Mouse (Mus musculus): ENCODE measurements at regions not wholly inside any gene's neighbourhood (a gene's known extent, or its start where the extent isn't known, plus 50 kb on each side); places are given as distances from the start of the nearest gene placed in this dataset.
"Not testable (repeated sequence)": the region's sequence is repeated elsewhere in the genome, so short reads cannot be mapped to it uniquely, and the experiment has no call there.

DNA sequence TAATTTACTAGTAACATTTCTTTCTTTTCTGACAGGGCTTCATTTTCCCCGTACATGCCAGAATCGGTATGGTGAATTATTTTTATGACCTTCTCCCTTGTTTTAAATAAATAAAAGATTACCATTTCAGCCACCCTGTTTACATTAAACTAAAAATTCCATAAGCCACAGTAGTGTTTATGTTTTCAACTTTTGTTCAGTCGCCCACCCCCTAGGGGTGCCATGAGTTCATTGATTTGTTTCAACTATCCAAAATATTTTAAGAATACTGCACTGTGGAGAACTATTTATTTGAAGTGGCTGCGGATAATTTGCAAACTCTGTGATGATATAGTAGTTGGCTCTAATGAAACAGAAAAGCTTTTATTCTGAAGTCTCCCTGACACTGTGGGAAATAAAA lies 132.9 kb downstream of the Tfec start:
- WGBS = 44% methylated on average over 4 of the region's 4 CpGs
- no peak overlapping the region for H3K4me2 ChIP-seq (ENCODE audit: low read depth, low read length)
- DNase-seq (ENCODE audit: low spot score) (peak; percentile 47), ATAC-seq (replicated peaks; ENCODE audit: insufficient number of reproducible peaks, low FRiP score, low TSS enrichment, low read depth) (no peak)
- H3K4me1 ChIP-seq (ENCODE audit: control insufficient read depth, insufficient read depth, low read length) = no peaks in the 10 kb centered on the region
- H3K27me3 ChIP-seq (ENCODE audit: control insufficient read depth, insufficient read depth, low read length) = no peaks in the 10 kb centered on the region
- no peaks in the 10 kb centered on the region for H3K9me3 ChIP-seq (replicated peaks; ENCODE audit: control insufficient read depth, low read length)
- H3K9ac ChIP-seq (replicated peaks; ENCODE audit: low read length) = no peak overlapping the region
- H3K36me3 ChIP-seq (replicated peaks; ENCODE audit: control insufficient read depth, insufficient read depth, low read depth, low read length) = no peaks in the 10 kb centered on the region
- H3K4me3 ChIP-seq (ENCODE audit: low read depth, low read length) = no peak overlapping the region
- H3K27ac ChIP-seq (replicated peaks; ENCODE audit: low read depth, low read length) = no peak overlapping the region

DNA sequence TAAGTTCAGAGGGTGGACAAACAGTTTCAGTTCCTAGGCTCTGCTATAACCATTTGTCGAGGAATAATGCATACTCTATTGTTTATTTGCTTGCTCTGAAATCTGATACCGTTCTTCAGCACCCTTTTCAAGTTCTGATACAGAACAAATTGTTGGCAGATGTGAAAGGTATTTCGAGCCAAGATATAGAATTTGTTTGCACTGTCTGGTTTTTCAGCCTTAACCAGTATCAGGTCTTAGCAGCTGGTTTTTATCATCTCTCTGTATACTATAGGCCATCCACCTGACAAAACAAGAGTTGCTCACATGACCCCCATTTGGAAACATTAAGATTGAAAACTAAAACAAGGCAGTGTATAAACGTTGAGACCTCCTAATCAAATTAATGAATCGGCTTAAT lies 133.5 kb downstream of the Tfec start:
- no peaks in the 10 kb centered on the region for H3K4me1 ChIP-seq (ENCODE audit: control insufficient read depth, insufficient read depth, low read length)
- H3K36me3 ChIP-seq (replicated peaks; ENCODE audit: control insufficient read depth, insufficient read depth, low read depth, low read length) = no peaks in the 10 kb centered on the region
- H3K4me3 ChIP-seq (ENCODE audit: low read depth, low read length) = no peak overlapping the region
- no peaks in the 10 kb centered on the region for H3K27me3 ChIP-seq (ENCODE audit: control insufficient read depth, insufficient read depth, low read length)
- no peaks in the 10 kb centered on the region for H3K9me3 ChIP-seq (replicated peaks; ENCODE audit: control insufficient read depth, low read length)
- no peak overlapping the region for H3K4me2 ChIP-seq (ENCODE audit: low read depth, low read length)
- no peak overlapping the region for H3K9ac ChIP-seq (replicated peaks; ENCODE audit: low read length)
- ATAC-seq (replicated peaks; ENCODE audit: insufficient number of reproducible peaks, low FRiP score, low TSS enrichment, low read depth) (peak; percentile 93), DNase-seq (ENCODE audit: low spot score) (peak; percentile 88)
- H3K27ac ChIP-seq (replicated peaks; ENCODE audit: low read depth, low read length) = no peak overlapping the region
- 19% methylated on average over 5 of the region's 5 CpGs for WGBS

DNA sequence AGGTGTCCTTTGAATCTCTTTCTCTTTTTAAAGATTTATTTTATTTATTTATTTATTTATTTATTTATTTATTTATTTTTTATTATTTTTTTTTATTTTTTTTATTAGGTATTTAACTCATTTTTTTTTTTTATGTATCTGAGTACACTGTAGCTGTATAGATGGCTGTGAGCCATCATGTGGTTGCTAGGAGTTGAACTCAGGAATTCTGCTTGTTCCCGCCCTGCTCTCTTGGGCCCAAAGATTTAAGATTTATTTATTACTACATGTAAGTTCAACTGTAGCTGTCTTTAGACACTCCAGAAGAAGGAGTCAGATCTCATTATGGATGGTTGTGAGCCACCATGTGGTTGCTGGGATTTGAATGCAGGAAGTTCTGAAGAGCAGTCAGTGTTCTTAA lies 143.2 kb downstream of the Tfec start:
- H3K4me1 ChIP-seq (ENCODE audit: control insufficient read depth, insufficient read depth, low read length); H3K4me2 ChIP-seq (ENCODE audit: low read depth, low read length); H3K9ac ChIP-seq (replicated peaks; ENCODE audit: low read length); H3K9me3 ChIP-seq (replicated peaks; ENCODE audit: control insufficient read depth, low read length); H3K4me3 ChIP-seq (ENCODE audit: low read depth, low read length); ATAC-seq (replicated peaks; ENCODE audit: insufficient number of reproducible peaks, low FRiP score, low TSS enrichment, low read depth); DNase-seq (ENCODE audit: low spot score); H3K36me3 ChIP-seq (replicated peaks; ENCODE audit: control insufficient read depth, insufficient read depth, low read depth, low read length); H3K27ac ChIP-seq (replicated peaks; ENCODE audit: low read depth, low read length); H3K27me3 ChIP-seq (ENCODE audit: control insufficient read depth, insufficient read depth, low read length): not testable (repeated sequence)
- WGBS = 92% methylated on average over 1 of the region's 1 CpGs

DNA sequence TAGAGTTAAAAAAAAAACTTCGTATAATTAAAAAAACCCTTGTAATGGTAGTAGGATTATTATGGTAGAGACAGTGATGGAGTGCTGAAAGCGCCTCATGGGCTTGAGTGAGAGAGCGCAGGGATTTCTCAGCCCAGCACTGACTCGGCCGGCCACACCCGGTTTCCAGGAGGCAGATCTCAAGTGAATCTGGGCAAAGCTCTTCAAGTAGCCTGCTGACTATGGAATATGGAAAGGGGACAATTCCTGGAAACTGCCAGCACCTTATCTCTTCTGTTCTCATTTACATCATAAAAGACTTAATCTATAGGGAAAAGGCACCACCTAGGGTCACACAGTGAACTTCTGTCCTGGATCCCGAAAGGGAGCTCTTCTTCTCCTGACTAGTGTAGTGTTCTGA lies 165.1 kb downstream of the Tfec start:
- H3K9me3 ChIP-seq (replicated peaks; ENCODE audit: control insufficient read depth, low read length) = no peaks in the 10 kb centered on the region
- ATAC-seq (replicated peaks; ENCODE audit: insufficient number of reproducible peaks, low FRiP score, low TSS enrichment, low read depth) = no peak
- no peak overlapping the region for H3K4me3 ChIP-seq (ENCODE audit: low read depth, low read length)
- H3K36me3 ChIP-seq (replicated peaks; ENCODE audit: control insufficient read depth, insufficient read depth, low read depth, low read length) = no peaks in the 10 kb centered on the region
- no peak overlapping the region for H3K27ac ChIP-seq (replicated peaks; ENCODE audit: low read depth, low read length)
- no peak for DNase-seq (ENCODE audit: low spot score)
- H3K4me2 ChIP-seq (ENCODE audit: low read depth, low read length) = no peak overlapping the region
- H3K27me3 ChIP-seq (ENCODE audit: control insufficient read depth, insufficient read depth, low read length) = no peaks in the 10 kb centered on the region
- 80% methylated on average over 7 of the region's 7 CpGs for WGBS
- H3K4me1 ChIP-seq (ENCODE audit: control insufficient read depth, insufficient read depth, low read length) = no peaks in the 10 kb centered on the region
- no peak overlapping the region for H3K9ac ChIP-seq (replicated peaks; ENCODE audit: low read length)

DNA sequence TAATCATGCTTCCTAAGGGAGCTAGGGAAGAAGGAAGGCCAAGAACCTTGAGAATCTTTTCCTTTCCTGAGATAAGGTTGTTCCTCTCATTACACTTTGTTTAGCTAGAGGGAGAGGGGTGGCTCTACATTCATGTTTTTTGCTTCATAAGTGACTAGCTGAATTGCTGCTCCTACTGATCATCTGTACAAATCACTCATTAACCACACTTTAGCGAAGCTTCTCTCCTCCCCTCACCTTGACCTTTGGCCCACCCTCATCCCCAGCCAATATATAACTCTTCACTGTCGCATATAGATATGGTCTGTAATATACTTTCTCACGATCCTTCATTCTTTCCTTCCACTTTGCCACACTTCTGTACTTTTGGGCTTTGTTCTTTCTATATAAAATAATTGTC lies 166.1 kb downstream of the Tfec start:
- no peaks in the 10 kb centered on the region for H3K9me3 ChIP-seq (replicated peaks; ENCODE audit: control insufficient read depth, low read length)
- WGBS = 82% methylated on average over 3 of the region's 3 CpGs
- H3K36me3 ChIP-seq (replicated peaks; ENCODE audit: control insufficient read depth, insufficient read depth, low read depth, low read length) = no peaks in the 10 kb centered on the region
- H3K27ac ChIP-seq (replicated peaks; ENCODE audit: low read depth, low read length) = no peak overlapping the region
- no peaks in the 10 kb centered on the region for H3K27me3 ChIP-seq (ENCODE audit: control insufficient read depth, insufficient read depth, low read length)
- no peaks in the 10 kb centered on the region for H3K4me1 ChIP-seq (ENCODE audit: control insufficient read depth, insufficient read depth, low read length)
- H3K9ac ChIP-seq (replicated peaks; ENCODE audit: low read length) = no peak overlapping the region
- no peak overlapping the region for H3K4me3 ChIP-seq (ENCODE audit: low read depth, low read length)
- ATAC-seq (replicated peaks; ENCODE audit: insufficient number of reproducible peaks, low FRiP score, low TSS enrichment, low read depth) (no peak), DNase-seq (ENCODE audit: low spot score) (no peak)
- H3K4me2 ChIP-seq (ENCODE audit: low read depth, low read length) = no peak overlapping the region

DNA sequence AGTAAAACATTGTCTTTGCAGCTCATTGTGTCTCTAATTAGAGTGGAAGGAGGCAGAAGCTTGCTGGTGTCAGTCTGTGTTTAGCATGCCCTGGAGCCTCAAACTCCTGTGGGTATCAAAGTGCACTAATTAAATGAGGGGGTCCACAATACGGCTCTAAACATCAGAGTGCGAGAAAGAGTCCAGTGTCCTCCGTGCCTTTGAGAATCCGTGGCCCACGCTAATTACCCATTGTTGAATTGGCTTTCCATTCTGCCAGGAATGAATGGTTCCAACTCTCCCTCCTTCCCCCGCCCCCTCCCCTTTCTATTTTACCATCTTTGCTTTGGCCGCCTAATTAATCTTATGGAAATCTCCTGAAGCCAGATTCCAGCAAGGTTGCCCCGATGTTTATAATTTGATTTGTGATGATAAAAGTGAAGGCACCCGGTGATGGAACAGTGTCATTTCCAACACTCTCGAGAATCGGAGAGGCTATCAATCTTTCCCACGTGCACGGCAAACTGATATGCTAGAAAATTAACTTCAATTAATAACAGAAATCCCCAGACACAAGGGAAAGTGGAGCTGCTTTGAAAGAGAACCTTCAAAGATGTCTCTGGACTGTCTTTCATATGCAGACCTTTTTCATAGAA lies 170.9 kb downstream of the Tfec start:
- H3K9ac ChIP-seq (replicated peaks; ENCODE audit: low read length) = no peak overlapping the region
- no peak overlapping the region for H3K4me3 ChIP-seq (ENCODE audit: low read depth, low read length)
- WGBS = 15% methylated on average over 13 of the region's 13 CpGs
- ATAC-seq (replicated peaks; ENCODE audit: insufficient number of reproducible peaks, low FRiP score, low TSS enrichment, low read depth) (peak; percentile 72), DNase-seq (ENCODE audit: low spot score) (peak; percentile 31)
- H3K36me3 ChIP-seq (replicated peaks; ENCODE audit: control insufficient read depth, insufficient read depth, low read depth, low read length) = no peaks in the 10 kb centered on the region
- H3K9me3 ChIP-seq (replicated peaks; ENCODE audit: control insufficient read depth, low read length) = no peaks in the 10 kb centered on the region
- no peaks in the 10 kb centered on the region for H3K4me1 ChIP-seq (ENCODE audit: control insufficient read depth, insufficient read depth, low read length)
- no peak overlapping the region; the same call in 1 of the 2 replicates for H3K4me2 ChIP-seq (ENCODE audit: low read depth, low read length)
- H3K27me3 ChIP-seq (ENCODE audit: control insufficient read depth, insufficient read depth, low read length) = no peaks in the 10 kb centered on the region
- no peak overlapping the region for H3K27ac ChIP-seq (replicated peaks; ENCODE audit: low read depth, low read length)

DNA sequence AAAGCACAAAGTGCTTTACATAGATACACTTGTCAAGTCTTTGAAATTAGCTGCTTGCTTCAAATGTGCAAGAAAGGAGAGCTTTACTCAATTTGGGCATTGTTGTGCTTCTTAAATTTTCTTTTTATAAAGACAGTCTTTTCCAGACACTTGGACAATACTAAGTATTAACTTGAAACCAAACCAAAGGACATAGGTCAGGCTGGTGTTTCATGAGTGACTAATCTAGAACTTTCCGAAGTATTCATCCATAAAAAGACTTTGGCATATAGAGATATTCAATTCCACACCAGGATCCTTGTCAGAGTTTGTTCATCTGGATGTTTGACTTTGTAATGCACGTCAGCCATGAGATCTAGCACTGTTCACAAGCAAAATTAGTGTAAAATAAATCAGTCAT lies 173.0 kb downstream of the Tfec start:
- no peak overlapping the region for H3K4me2 ChIP-seq (ENCODE audit: low read depth, low read length)
- H3K9ac ChIP-seq (replicated peaks; ENCODE audit: low read length) = no peak overlapping the region
- H3K4me1 ChIP-seq (ENCODE audit: control insufficient read depth, insufficient read depth, low read length) = no peaks in the 10 kb centered on the region
- no peaks in the 10 kb centered on the region for H3K36me3 ChIP-seq (replicated peaks; ENCODE audit: control insufficient read depth, insufficient read depth, low read depth, low read length)
- ATAC-seq (replicated peaks; ENCODE audit: insufficient number of reproducible peaks, low FRiP score, low TSS enrichment, low read depth) (no peak), DNase-seq (ENCODE audit: low spot score) (no peak)
- H3K27me3 ChIP-seq (ENCODE audit: control insufficient read depth, insufficient read depth, low read length) = no peaks in the 10 kb centered on the region
- H3K9me3 ChIP-seq (replicated peaks; ENCODE audit: control insufficient read depth, low read length) = no peaks in the 10 kb centered on the region
- 89% methylated on average over 2 of the region's 2 CpGs for WGBS
- no peak overlapping the region for H3K27ac ChIP-seq (replicated peaks; ENCODE audit: low read depth, low read length)
- no peak overlapping the region for H3K4me3 ChIP-seq (ENCODE audit: low read depth, low read length)

DNA sequence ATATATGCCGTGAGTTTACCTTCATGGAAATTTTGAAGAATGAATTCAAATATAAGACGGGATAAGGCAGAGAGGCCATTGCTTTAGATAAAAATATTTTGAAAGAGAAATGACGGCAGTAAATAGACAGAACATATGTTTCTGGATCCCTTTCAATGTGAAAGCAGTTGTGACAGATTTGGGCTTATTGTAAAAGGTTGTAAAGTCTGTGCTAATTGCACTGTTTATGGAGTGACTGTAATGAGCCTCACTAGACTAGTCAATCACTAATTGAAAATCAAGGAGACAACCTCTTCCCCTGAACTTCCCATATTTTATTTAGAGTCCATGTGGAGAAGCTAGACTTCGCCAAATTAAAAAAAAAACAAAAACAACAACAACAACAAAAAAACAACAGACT lies 193.7 kb downstream of the Tfec start:
- Histone ChIP-seq H3K4me3 (ENCODE audit: low read depth, low read length) (no peak overlapping the region), H3K9ac (replicated peaks; ENCODE audit: low read length) (no peak overlapping the region), H3K27ac (replicated peaks; ENCODE audit: low read depth, low read length) (no peak overlapping the region), H3K36me3 (replicated peaks; ENCODE audit: control insufficient read depth, insufficient read depth, low read depth, low read length) (no peaks in the 10 kb centered on the region), H3K9me3 (replicated peaks; ENCODE audit: control insufficient read depth, low read length) (no peaks in the 10 kb centered on the region), H3K4me1 (ENCODE audit: control insufficient read depth, insufficient read depth, low read length) (no peaks in the 10 kb centered on the region), H3K27me3 (ENCODE audit: control insufficient read depth, insufficient read depth, low read length) (no peaks in the 10 kb centered on the region), H3K4me2 (ENCODE audit: low read depth, low read length) (no peak overlapping the region)
- ATAC-seq (replicated peaks; ENCODE audit: insufficient number of reproducible peaks, low FRiP score, low TSS enrichment, low read depth) = no peak
- no peak for DNase-seq (ENCODE audit: low spot score)
- 95% methylated on average over 4 of the region's 4 CpGs for WGBS
